Mouse (Mus musculus): ENCODE results near the gene Ces5a. TPM values are rescaled to one million over a fixed set of nuclear protein-coding genes. Genes with fewer than 3 reads are reported as not detected.

The Ces5a gene
- total and polyA plus RNA-seq, 3 experiments = not detected

- Histone ChIP-seq H3K4me3 (ENCODE audit: low read depth, low read length) (no peak overlapping the region), H3K27me3 (ENCODE audit: insufficient read depth, low read length) (no peaks in the 10 kb centered on the region), H3K4me1 (ENCODE audit: insufficient read depth, low read depth, low read length) (no peaks in the 10 kb centered on the region), H3K9me3 (replicated peaks) (peaks cover 74% of the 10 kb centered on the region), H3K36me3 (replicated peaks) (no peaks in the 10 kb centered on the region)
- ATAC-seq (ENCODE audit: extremely low read depth, insufficient number of reproducible peaks, low FRiP score, poor library complexity, severe bottlenecking) = no peak
- DNase-seq (ENCODE audit: low spot score) = no peak
- no peak for TF ChIP-seq GATA1 (IDR thresholded peaks at IDR 0.05; ENCODE audit: borderline replicate concordance, low read length)
- no peak for TF ChIP-seq GATA2 (IDR thresholded peaks at IDR 0.05; ENCODE audit: borderline replicate concordance, low read depth, low read length)
- no peak for TF ChIP-seq POLR2AphosphoS5 (IDR thresholded peaks at IDR 0.05; ENCODE audit: insufficient replicate concordance, low read depth, low read length)
- no peak for TF ChIP-seq CTCF (IDR thresholded peaks at IDR 0.05; ENCODE audit: low read depth, low read length)
- no peak for TF ChIP-seq TAL1 (conservative IDR thresholded peaks at IDR 0.05; ENCODE audit: low read depth, low read length)
Observed at GRCm38 (mm10) chr8:93568666-93569065, 33.0 kb upstream of the Ces5a start.

- H3K4me1 ChIP-seq (ENCODE audit: insufficient read depth, low read depth, low read length) = no peaks in the 10 kb centered on the region
- TF ChIP-seq POLR2AphosphoS5 (IDR thresholded peaks at IDR 0.05; ENCODE audit: insufficient replicate concordance, low read depth, low read length) (no peak), GATA2 (IDR thresholded peaks at IDR 0.05; ENCODE audit: borderline replicate concordance, low read depth, low read length) (no peak), GATA1 (IDR thresholded peaks at IDR 0.05; ENCODE audit: borderline replicate concordance, low read length) (no peak)
- no peak overlapping the region for H3K4me3 ChIP-seq (ENCODE audit: low read depth, low read length)
- no peaks in the 10 kb centered on the region for H3K36me3 ChIP-seq (replicated peaks)
- ATAC-seq (ENCODE audit: extremely low read depth, insufficient number of reproducible peaks, low FRiP score, poor library complexity, severe bottlenecking) (no peak), DNase-seq (ENCODE audit: low spot score) (no peak)
- peaks cover 77% of the 10 kb centered on the region for H3K9me3 ChIP-seq (replicated peaks)
- H3K27me3 ChIP-seq (ENCODE audit: insufficient read depth, low read length) = no peaks in the 10 kb centered on the region
Observed at GRCm38 (mm10) chr8:93567086-93567485, 31.5 kb upstream of the Ces5a start.

GRCm38 (mm10) chr8:93564634-93565033, 29.0 kb upstream of the Ces5a start:
- TF ChIP-seq GATA1 (IDR thresholded peaks at IDR 0.05; ENCODE audit: borderline replicate concordance, low read length) (no peak), CTCF (IDR thresholded peaks at IDR 0.05; ENCODE audit: low read depth, low read length) (no peak), TAL1 (conservative IDR thresholded peaks at IDR 0.05; ENCODE audit: low read depth, low read length) (no peak), POLR2AphosphoS5 (IDR thresholded peaks at IDR 0.05; ENCODE audit: insufficient replicate concordance, low read depth, low read length) (no peak), GATA2 (IDR thresholded peaks at IDR 0.05; ENCODE audit: borderline replicate concordance, low read depth, low read length) (no peak)
- no peaks in the 10 kb centered on the region for H3K4me1 ChIP-seq (ENCODE audit: insufficient read depth, low read depth, low read length)
- H3K9me3 ChIP-seq (replicated peaks) = peaks cover 68% of the 10 kb centered on the region
- no peaks in the 10 kb centered on the region for H3K27me3 ChIP-seq (ENCODE audit: insufficient read depth, low read length)
- H3K36me3 ChIP-seq (replicated peaks) = no peaks in the 10 kb centered on the region
- H3K4me3 ChIP-seq (ENCODE audit: low read depth, low read length) = no peak overlapping the region
- ATAC-seq (ENCODE audit: extremely low read depth, insufficient number of reproducible peaks, low FRiP score, poor library complexity, severe bottlenecking) = no peak
- DNase-seq (ENCODE audit: low spot score) = no peak

DNA sequence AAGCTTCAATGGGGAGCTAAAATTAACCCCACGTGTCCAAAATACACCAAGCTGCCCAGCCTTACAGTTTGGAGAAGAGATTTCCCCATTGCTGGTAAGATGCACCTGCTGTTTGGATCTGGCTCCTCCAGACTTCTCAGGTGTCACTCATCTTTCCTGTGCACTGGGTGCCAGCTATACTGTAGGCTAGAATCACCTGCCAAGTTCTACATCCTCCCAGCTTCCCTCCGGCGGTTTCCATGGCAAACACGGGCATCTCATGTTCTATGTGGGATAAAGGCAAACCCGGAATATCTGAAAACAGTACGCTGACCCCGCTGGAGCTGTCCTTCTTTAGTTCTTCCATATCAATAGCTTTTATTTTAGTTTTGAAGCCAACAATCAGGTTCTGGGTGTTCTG, 27.9 kb upstream of the Ces5a start:
- no peaks in the 10 kb centered on the region for H3K4me1 ChIP-seq (ENCODE audit: insufficient read depth, low read depth, low read length)
- H3K9me3 ChIP-seq (replicated peaks) = peaks cover 62% of the 10 kb centered on the region
- H3K27me3 ChIP-seq (ENCODE audit: insufficient read depth, low read length) = no peaks in the 10 kb centered on the region
- ATAC-seq (ENCODE audit: extremely low read depth, insufficient number of reproducible peaks, low FRiP score, poor library complexity, severe bottlenecking) (no peak), DNase-seq (ENCODE audit: low spot score) (no peak)
- H3K4me3 ChIP-seq (ENCODE audit: low read depth, low read length) = no peak overlapping the region
- H3K36me3 ChIP-seq (replicated peaks) = no peaks in the 10 kb centered on the region
- TF ChIP-seq GATA1 (IDR thresholded peaks at IDR 0.05; ENCODE audit: borderline replicate concordance, low read length) (no peak), GATA2 (IDR thresholded peaks at IDR 0.05; ENCODE audit: borderline replicate concordance, low read depth, low read length) (no peak), CTCF (IDR thresholded peaks at IDR 0.05; ENCODE audit: low read depth, low read length) (no peak), POLR2AphosphoS5 (IDR thresholded peaks at IDR 0.05; ENCODE audit: insufficient replicate concordance, low read depth, low read length) (no peak), TAL1 (conservative IDR thresholded peaks at IDR 0.05; ENCODE audit: low read depth, low read length) (no peak)

DNA sequence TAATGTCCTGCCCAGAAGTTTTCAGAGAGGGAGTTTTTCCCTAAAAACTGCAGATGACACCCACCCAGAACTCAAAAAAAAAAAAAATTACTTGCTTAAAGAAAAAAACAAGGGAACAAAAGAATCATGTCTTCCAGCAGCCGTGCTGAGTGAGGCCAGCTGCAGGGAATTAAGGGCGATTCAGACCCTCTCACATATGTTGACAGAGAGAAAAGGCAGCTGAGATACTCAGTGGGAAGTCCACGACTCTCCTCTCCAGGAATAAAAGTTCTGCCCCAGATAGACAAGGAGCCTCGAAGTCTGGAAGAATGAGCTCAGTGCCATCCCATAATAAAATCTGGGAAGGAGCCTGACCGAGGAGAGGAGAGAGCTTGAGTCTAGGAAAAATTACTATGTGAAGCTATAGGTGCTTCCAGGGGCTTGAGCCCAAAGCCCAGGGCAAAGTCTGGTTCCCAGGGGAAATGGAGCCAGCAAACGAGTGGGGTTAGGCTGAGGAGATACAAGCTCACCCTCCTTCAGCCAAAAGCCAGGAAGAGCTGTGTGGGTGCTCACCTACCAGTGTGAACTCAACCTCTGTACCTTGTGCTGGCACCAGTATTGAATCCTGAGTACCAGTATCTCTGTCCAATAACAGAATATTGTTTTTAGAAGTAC, 27.1 kb upstream of the Ces5a start:
- no peak for TF ChIP-seq CTCF (IDR thresholded peaks at IDR 0.05; ENCODE audit: low read depth, low read length)
- no peak for TF ChIP-seq POLR2AphosphoS5 (IDR thresholded peaks at IDR 0.05; ENCODE audit: insufficient replicate concordance, low read depth, low read length)
- TF ChIP-seq TAL1 (conservative IDR thresholded peaks at IDR 0.05; ENCODE audit: low read depth, low read length) = no peak
- TF ChIP-seq GATA2 (IDR thresholded peaks at IDR 0.05; ENCODE audit: borderline replicate concordance, low read depth, low read length) = no peak
- TF ChIP-seq GATA1 (IDR thresholded peaks at IDR 0.05; ENCODE audit: borderline replicate concordance, low read length) = no peak
- H3K4me1 ChIP-seq (ENCODE audit: insufficient read depth, low read depth, low read length) = no peaks in the 10 kb centered on the region
- peaks cover 54% of the 10 kb centered on the region for H3K9me3 ChIP-seq (replicated peaks)
- H3K27me3 ChIP-seq (ENCODE audit: insufficient read depth, low read length) = no peaks in the 10 kb centered on the region
- no peak overlapping the region for H3K4me3 ChIP-seq (ENCODE audit: low read depth, low read length)
- no peaks in the 10 kb centered on the region for H3K36me3 ChIP-seq (replicated peaks)
- ATAC-seq (ENCODE audit: extremely low read depth, insufficient number of reproducible peaks, low FRiP score, poor library complexity, severe bottlenecking) (no peak), DNase-seq (ENCODE audit: low spot score) (no peak)

GRCm38 (mm10) chr8:93561271-93561670, 25.6 kb upstream of the Ces5a start:
- Histone ChIP-seq H3K4me3 (ENCODE audit: low read depth, low read length) (no peak overlapping the region), H3K27me3 (ENCODE audit: insufficient read depth, low read length) (no peaks in the 10 kb centered on the region), H3K9me3 (replicated peaks) (peaks cover 40% of the 10 kb centered on the region), H3K36me3 (replicated peaks) (no peaks in the 10 kb centered on the region), H3K4me1 (ENCODE audit: insufficient read depth, low read depth, low read length) (no peaks in the 10 kb centered on the region)
- ATAC-seq (ENCODE audit: extremely low read depth, insufficient number of reproducible peaks, low FRiP score, poor library complexity, severe bottlenecking) (no peak), DNase-seq (ENCODE audit: low spot score) (no peak)
- TF ChIP-seq POLR2AphosphoS5 (IDR thresholded peaks at IDR 0.05; ENCODE audit: insufficient replicate concordance, low read depth, low read length) = no peak
- TF ChIP-seq CTCF (IDR thresholded peaks at IDR 0.05; ENCODE audit: low read depth, low read length) = no peak
- no peak for TF ChIP-seq GATA2 (IDR thresholded peaks at IDR 0.05; ENCODE audit: borderline replicate concordance, low read depth, low read length)
- TF ChIP-seq TAL1 (conservative IDR thresholded peaks at IDR 0.05; ENCODE audit: low read depth, low read length) = no peak
- TF ChIP-seq GATA1 (IDR thresholded peaks at IDR 0.05; ENCODE audit: borderline replicate concordance, low read length) = no peak

All from G1E (cell line).